Mouse (Mus musculus): ENCODE results near the gene Slc6a18.

Gene Slc6a18

GRCm38 (mm10) chr13:73684412-73684811 lies 6.6 kb upstream of the Slc6a18 start:
- DNase-seq = no peak

- peak; percentile 14 for DNase-seq
Measured at GRCm38 (mm10) chr13:73683682-73684081, 5.9 kb upstream of the Slc6a18 start.

- DNase-seq = no peak
Measured at GRCm38 (mm10) chr13:73682226-73682625, 4.4 kb upstream of the Slc6a18 start.

- DNase-seq = no peak
Measured at GRCm38 (mm10) chr13:73680394-73680793, 2.6 kb upstream of the Slc6a18 start.

- no peak for DNase-seq
Measured at GRCm38 (mm10) chr13:73679311-73679710, 1.5 kb upstream of the Slc6a18 start.

- no peak for DNase-seq
Measured at GRCm38 (mm10) chr13:73675161-73675560, 2.7 kb downstream of the Slc6a18 start.

- no peak for DNase-seq
Measured at GRCm38 (mm10) chr13:73660163-73660695, 17.6 kb downstream of the Slc6a18 start.

- no peak for DNase-seq
Measured at GRCm38 (mm10) chr13:73658953-73659352, 18.9 kb downstream of the Slc6a18 start.

- DNase-seq = no peak
Measured at GRCm38 (mm10) chr13:73654976-73655375, 22.8 kb downstream of the Slc6a18 start.

GRCm38 (mm10) chr13:73653266-73653665 lies 24.6 kb downstream of the Slc6a18 start:
- DNase-seq = no peak

- peak; percentile 62 for DNase-seq
Measured at GRCm38 (mm10) chr13:73646397-73647087, 31.3 kb downstream of the Slc6a18 start.

GRCm38 (mm10) chr13:73641296-73641695 lies 36.5 kb downstream of the Slc6a18 start:
- DNase-seq = no peak

GRCm38 (mm10) chr13:73637826-73638225 lies 40.0 kb downstream of the Slc6a18 start:
- no peak for DNase-seq

GRCm38 (mm10) chr13:73631837-73632236 lies 46.0 kb downstream of the Slc6a18 start:
- no peak for DNase-seq

- no peak for DNase-seq
Measured at GRCm38 (mm10) chr13:73628586-73629113, 49.2 kb downstream of the Slc6a18 start.

- DNase-seq = peak; percentile 51
Measured at GRCm38 (mm10) chr13:73626745-73627549, 50.9 kb downstream of the Slc6a18 start, which contains the start of gene Tert. Tert (plus strand) TSS chr13:73626911.

GRCm38 (mm10) chr13:73626410-73626744 lies 51.4 kb downstream of the Slc6a18 start:
- DNase-seq = no peak

GRCm38 (mm10) chr13:73620637-73621036 lies 57.2 kb downstream of the Slc6a18 start:
- no peak for DNase-seq

- DNase-seq = no peak
Measured at GRCm38 (mm10) chr13:73618406-73618805, 59.4 kb downstream of the Slc6a18 start.

Measured in right cerebral cortex, postnatal 14 days (tissue).